Mouse (Mus musculus): ENCODE data around the gene Tcf12. TPM values are rescaled to one million over a fixed set of nuclear protein-coding genes. Genes with fewer than 3 reads are reported as not detected.

The Tcf12 gene
- total and polyA plus RNA-seq, 3 experiments = 41.4 to 42.3 (median 41.7) TPM

DNA sequence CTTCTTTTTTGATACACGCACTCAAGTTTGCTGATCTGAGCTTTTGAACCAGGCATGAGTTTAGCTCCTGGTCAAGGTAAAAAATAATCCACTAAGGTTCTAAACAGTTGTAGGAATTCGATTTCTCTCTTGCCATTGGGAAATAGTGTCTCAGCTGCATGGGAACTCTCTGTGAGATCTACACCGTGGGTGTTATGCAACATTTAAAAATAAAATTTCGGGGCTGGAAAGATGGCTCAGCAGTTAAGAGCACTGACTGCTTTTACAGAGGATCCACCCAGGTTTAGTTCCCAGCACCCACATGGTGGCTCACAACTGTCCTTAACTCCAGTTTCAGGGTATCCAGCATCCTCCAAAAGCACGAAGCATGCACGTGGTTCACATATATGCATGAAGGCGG is 293.2 kb downstream of the Tcf12 start:
- no peak overlapping the region for H3K4me2 ChIP-seq (ENCODE audit: insufficient read depth, low read depth, poor library complexity, severe bottlenecking)
- H3K4me3 ChIP-seq (replicated peaks in 1 of 3; ENCODE audit: low read depth in 2 of 3, low read length in 2 of 3, poor library complexity in 1 of 3) = no peak overlapping the region
- H3K79me2 ChIP-seq (replicated peaks; ENCODE audit: control insufficient read depth, extremely low read depth, insufficient read depth, poor library complexity, severe bottlenecking) = no peaks in the 10 kb centered on the region
- dilution Hi-C loops (cut with MboI; ENCODE audit: extremely low pct_ligation_motif_present, extremely low pct_unique_long_range_greater_than_20kb, low sequenced_read_pairs) (no loop called here), in situ Hi-C loops (cut with MboI; ENCODE audit: low pct_ligation_motif_present, low pct_unique_long_range_greater_than_20kb, low sequenced_read_pairs) (no loop called here)
- no peak for TF ChIP-seq UBTF (IDR thresholded peaks at IDR 0.05; ENCODE audit: low read depth, low read length)
- TF ChIP-seq CTCF (conservative IDR thresholded peaks at IDR 0.05 in 1 of 2, IDR thresholded peaks at IDR 0.05 in 1 of 2; ENCODE audit: low read depth in 2 of 2, low read length in 2 of 2) = no peak
- TF ChIP-seq TBP (conservative IDR thresholded peaks at IDR 0.05; ENCODE audit: low read depth, low read length) = no peak
- no peak for TF ChIP-seq PAX5 (IDR thresholded peaks at IDR 0.05; ENCODE audit: low read length)
- no peak for TF ChIP-seq POLR2AphosphoS2 (IDR thresholded peaks at IDR 0.05; ENCODE audit: low read depth, low read length)
- no peak for TF ChIP-seq MEF2A (IDR thresholded peaks at IDR 0.05; ENCODE audit: borderline replicate concordance, low read depth, low read length)
- no peak for TF ChIP-seq MXI1 (IDR thresholded peaks at IDR 0.05; ENCODE audit: low read depth, low read length)
- TF ChIP-seq JUND (conservative IDR thresholded peaks at IDR 0.05; ENCODE audit: low read depth, low read length) = no peak
- TF ChIP-seq RAD21 (IDR thresholded peaks at IDR 0.05; ENCODE audit: low read depth, low read length) = no peak
- no peak for TF ChIP-seq TCF12 (IDR thresholded peaks at IDR 0.05; ENCODE audit: low read depth, low read length)
- TF ChIP-seq MAZ (IDR thresholded peaks at IDR 0.05; ENCODE audit: low read depth, low read length) = no peak
- no peak for TF ChIP-seq JUN (IDR thresholded peaks at IDR 0.05; ENCODE audit: insufficient read depth, low read depth, low read length)
- no peaks in the 10 kb centered on the region for H3K9me3 ChIP-seq (replicated peaks; ENCODE audit: low read length)
- DNase-seq (ENCODE audit: extremely low read depth) = no peak
- H3K27me3 ChIP-seq (replicated peaks) = no peaks in the 10 kb centered on the region
- peaks cover 0 to 3% of the 10 kb centered on the region in 2 experiments; a peak in 1 of 4 replicates for H3K4me1 ChIP-seq (ENCODE audit: control insufficient read depth in 1 of 2, insufficient read depth in 2 of 2)
- H3K27ac ChIP-seq (ENCODE audit: insufficient read depth, low read depth) = no peak overlapping the region
- H3K9ac ChIP-seq (ENCODE audit: insufficient read depth, low read depth) = no peak overlapping the region
- no peaks in the 10 kb centered on the region for H3K36me3 ChIP-seq (replicated peaks in 1 of 2; ENCODE audit: control insufficient read depth in 1 of 2, insufficient read depth in 1 of 2, low read length in 1 of 2)

DNA sequence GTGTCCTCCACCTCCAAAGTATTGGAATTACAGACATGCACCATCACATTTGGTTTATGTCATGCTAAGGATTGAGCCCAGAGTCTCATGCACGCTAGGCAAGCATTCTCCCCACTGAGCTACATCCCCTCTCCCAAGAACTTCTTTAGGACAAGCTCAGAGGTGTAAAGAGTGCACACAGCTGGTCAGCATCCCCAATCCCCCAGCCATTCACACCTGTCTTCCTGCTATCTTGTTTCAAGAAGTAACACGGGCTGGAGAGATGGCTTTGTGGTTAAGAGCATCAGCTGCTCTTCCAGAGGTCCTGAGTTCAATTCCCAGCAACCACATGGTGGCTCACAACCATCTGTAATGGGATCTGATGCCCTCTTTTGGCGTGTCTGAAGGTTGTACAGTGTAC is 295.6 kb downstream of the Tcf12 start:
- DNase-seq (ENCODE audit: extremely low read depth) = no peak
- in situ Hi-C loops (cut with MboI; ENCODE audit: low pct_ligation_motif_present, low pct_unique_long_range_greater_than_20kb, low sequenced_read_pairs) = no loop called here

DNA sequence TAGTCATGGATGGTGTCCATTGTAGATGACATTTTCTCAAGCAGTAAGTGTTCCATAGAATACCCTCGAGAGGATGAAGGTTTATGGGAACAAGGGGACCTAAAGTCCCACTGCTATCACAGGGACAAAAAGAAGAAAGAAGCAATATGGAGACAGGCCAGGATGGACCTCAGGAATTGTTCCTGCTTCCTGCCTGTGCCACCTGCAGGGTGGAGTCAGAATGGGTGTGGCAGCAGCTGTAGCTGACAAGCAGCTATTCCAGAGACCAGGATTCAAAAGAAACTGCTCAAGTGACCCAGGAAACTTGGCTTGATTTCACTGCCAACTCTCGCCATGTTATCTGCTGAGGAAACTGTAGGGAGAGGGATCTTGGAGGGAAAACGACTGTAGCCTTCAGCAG is 298.1 kb downstream of the Tcf12 start:
- H3K79me2 ChIP-seq (replicated peaks; ENCODE audit: control insufficient read depth, extremely low read depth, insufficient read depth, poor library complexity, severe bottlenecking) = no peaks in the 10 kb centered on the region
- H3K4me3 ChIP-seq (replicated peaks in 1 of 3; ENCODE audit: low read depth in 2 of 3, low read length in 2 of 3, poor library complexity in 1 of 3) = no peak overlapping the region
- H3K36me3 ChIP-seq (replicated peaks in 1 of 2; ENCODE audit: control insufficient read depth in 1 of 2, insufficient read depth in 1 of 2, low read length in 1 of 2) = no peaks in the 10 kb centered on the region
- H3K4me2 ChIP-seq (ENCODE audit: insufficient read depth, low read depth, poor library complexity, severe bottlenecking) = no peak overlapping the region
- H3K4me1 ChIP-seq (ENCODE audit: control insufficient read depth in 1 of 2, insufficient read depth in 2 of 2) = peaks cover 0 to 3% of the 10 kb centered on the region in 2 experiments; a peak in 1 of 4 replicates
- in situ Hi-C loops (cut with MboI; ENCODE audit: low pct_ligation_motif_present, low pct_unique_long_range_greater_than_20kb, low sequenced_read_pairs) = no loop called here
- dilution Hi-C loops (cut with MboI; ENCODE audit: extremely low pct_ligation_motif_present, extremely low pct_unique_long_range_greater_than_20kb, low sequenced_read_pairs) = no loop called here
- DNase-seq (ENCODE audit: extremely low read depth) = no peak
- TF ChIP-seq EP300 (IDR thresholded peaks at IDR 0.05; ENCODE audit: low read length) = no peak
- no peak for TF ChIP-seq MAX (IDR thresholded peaks at IDR 0.05; ENCODE audit: low read length)
- TF ChIP-seq CHD2 (IDR thresholded peaks at IDR 0.05; ENCODE audit: low read length) = no peak
- TF ChIP-seq TBP (conservative IDR thresholded peaks at IDR 0.05; ENCODE audit: low read depth, low read length) = no peak
- no peak for TF ChIP-seq RCOR1 (conservative IDR thresholded peaks at IDR 0.05; ENCODE audit: low read depth, low read length)
- no peak for TF ChIP-seq RAD21 (IDR thresholded peaks at IDR 0.05; ENCODE audit: low read depth, low read length)
- no peak for TF ChIP-seq MAFK (IDR thresholded peaks at IDR 0.05; ENCODE audit: insufficient replicate concordance, low read length)
- TF ChIP-seq MYC (IDR thresholded peaks at IDR 0.05; ENCODE audit: low read depth, low read length) = no peak
- no peak for TF ChIP-seq USF2 (conservative IDR thresholded peaks at IDR 0.05; ENCODE audit: low read depth, low read length)
- no peak for TF ChIP-seq JUND (conservative IDR thresholded peaks at IDR 0.05; ENCODE audit: low read depth, low read length)
- H3K27ac ChIP-seq (ENCODE audit: insufficient read depth, low read depth) = no peak overlapping the region
- H3K27me3 ChIP-seq (replicated peaks) = no peaks in the 10 kb centered on the region
- no peaks in the 10 kb centered on the region for H3K9me3 ChIP-seq (replicated peaks; ENCODE audit: low read length)
- no peak overlapping the region for H3K9ac ChIP-seq (ENCODE audit: insufficient read depth, low read depth)

More for the DNA sequence above, 295.6 kb downstream of the Tcf12 start:
- H3K4me3 ChIP-seq (replicated peaks in 1 of 3; ENCODE audit: low read depth in 2 of 3, low read length in 2 of 3, poor library complexity in 1 of 3) = no peak overlapping the region
- dilution Hi-C loops (cut with MboI; ENCODE audit: extremely low pct_ligation_motif_present, extremely low pct_unique_long_range_greater_than_20kb, low sequenced_read_pairs) = no loop called here
- no peak overlapping the region for H3K27ac ChIP-seq (ENCODE audit: insufficient read depth, low read depth)
- H3K9me3 ChIP-seq (replicated peaks; ENCODE audit: low read length) = no peaks in the 10 kb centered on the region
- H3K4me1 ChIP-seq (ENCODE audit: control insufficient read depth in 1 of 2, insufficient read depth in 2 of 2) = peaks cover 0 to 3% of the 10 kb centered on the region in 2 experiments; a peak in 1 of 4 replicates
- H3K4me2 ChIP-seq (ENCODE audit: insufficient read depth, low read depth, poor library complexity, severe bottlenecking) = no peak overlapping the region
- H3K79me2 ChIP-seq (replicated peaks; ENCODE audit: control insufficient read depth, extremely low read depth, insufficient read depth, poor library complexity, severe bottlenecking) = no peaks in the 10 kb centered on the region
- no peak for TF ChIP-seq MAFK (IDR thresholded peaks at IDR 0.05; ENCODE audit: insufficient replicate concordance, low read length)
- H3K9ac ChIP-seq (ENCODE audit: insufficient read depth, low read depth) = no peak overlapping the region
- H3K36me3 ChIP-seq (replicated peaks in 1 of 2; ENCODE audit: control insufficient read depth in 1 of 2, insufficient read depth in 1 of 2, low read length in 1 of 2) = no peaks in the 10 kb centered on the region
- H3K27me3 ChIP-seq (replicated peaks) = no peaks in the 10 kb centered on the region

Measured in CH12.LX (cell line).